Mouse (Mus musculus) hindbrain, embryonic 16.5 days (tissue): ENCODE measurements around the gene Eif5a. TPM values are rescaled to one million over a fixed set of nuclear protein-coding genes. Genes with fewer than 3 reads are reported as not detected.

Source experiments
- ATAC-seq: fragments of 200-750 bp; cut with Nextera tagmentation; 2 replicates; pipeline ENCODE4 v1.8.0; 2017; ENCODE audit warnings: moderate TSS enrichment, moderate library complexity
- H3K27ac ChIP-seq: fragments of 300-500 bp; sonication (generic); 2 replicates; pipeline ENCODE4 v1.5.1; 2014; ENCODE audit warnings: low read depth, mild to moderate bottlenecking, control low read depth, low read length, moderate library complexity
- H3K27me3 ChIP-seq: fragments of 300-500 bp; sonication (generic); replicated peaks from 2 replicates; pipeline ENCODE4 v1.6.1; 2014; ENCODE audit warnings: low read length; ENCODE audit not compliant: control insufficient read depth, insufficient read depth
- H3K36me3 ChIP-seq: fragments of 300-500 bp; sonication (generic); 2 replicates; pipeline ENCODE4 v1.6.1; 2014; ENCODE audit warnings: mild to moderate bottlenecking, low read length, moderate library complexity, mixed read lengths; ENCODE audit not compliant: control insufficient read depth, insufficient read depth
- H3K4me1 ChIP-seq: fragments of 300-500 bp; sonication (generic); 2 replicates; pipeline ENCODE4 v1.6.1; 2014; ENCODE audit warnings: low read depth, low read length; ENCODE audit not compliant: control insufficient read depth, insufficient read depth
- H3K4me2 ChIP-seq: fragments of 300-500 bp; sonication (generic); 2 replicates; pipeline ENCODE4 v1.6.1; 2014; ENCODE audit warnings: mild to moderate bottlenecking, low read length, control low read depth, moderate library complexity
- H3K4me3 ChIP-seq: fragments of 300-500 bp; sonication (generic); 2 replicates; pipeline ENCODE4 v1.5.1; 2014; ENCODE audit warnings: mild to moderate bottlenecking, low read length, control low read depth, moderate library complexity
- H3K9ac ChIP-seq: fragments of 300-500 bp; sonication (generic); 2 replicates; pipeline ENCODE4 v1.6.1; 2014; ENCODE audit warnings: low read depth, mild to moderate bottlenecking, control low read depth, low read length, moderate library complexity
- H3K9me3 ChIP-seq: fragments of 300-500 bp; sonication (generic); 2 replicates; pipeline ENCODE4 v1.6.1; 2014; ENCODE audit warnings: mild to moderate bottlenecking, low read length, moderate library complexity; ENCODE audit not compliant: control insufficient read depth
- WGBS: fragments of 180-500 bp; shearing (Covaris S2); extraction: QIAGEN DNeasy Blood & Tissue Kit; methylation state at CpG from one replicate; pipeline ENCODE4 v1.1.7; 2014; 5-methylcytosine and 5-hydroxymethylcytosine counted together
- microRNA-seq: library from miRNA; unstranded; fragments of <30 nt; microRNA quantifications from one replicate; pipeline ENCODE4, GENCODE M21; 2017
- polyA plus RNA-seq: library from polyadenylated mRNA; unstranded; fragments of >200 nt; fragmentation: Nextera tagmentation; extraction: Ambion mirVana; gene quantifications from 2 replicates; pipeline ENCODE4 v1.2.1, GENCODE M21; 2015

Eif5a gene
- polyA plus RNA-seq, 1 experiment from 2014 or later: 1,123 TPM

DNA sequence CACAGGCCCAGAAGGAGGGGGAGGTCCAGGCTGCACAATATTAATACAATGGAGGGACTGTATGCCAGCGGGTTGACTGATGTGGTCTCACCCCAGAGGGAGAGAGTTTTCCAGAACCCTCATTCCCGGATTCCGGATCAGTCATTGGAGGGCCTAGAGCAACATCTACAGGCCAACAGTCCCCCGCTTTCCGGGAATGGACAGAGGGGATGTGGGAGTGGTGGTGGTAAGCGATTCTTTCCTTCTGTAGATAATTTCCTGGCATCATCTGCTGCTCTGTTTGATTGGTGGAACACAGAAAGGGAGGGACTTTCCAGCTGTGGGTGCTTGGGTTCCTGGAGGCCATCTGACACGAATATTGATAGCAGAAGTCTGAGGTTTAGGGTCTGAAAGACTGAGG, 45.6 kb downstream of the Eif5a start:
- no peak overlapping the region for H3K4me2 ChIP-seq
- ATAC-seq: no peak
- peaks cover 3% of the 10 kb centered on the region for H3K4me1 ChIP-seq
- no peak overlapping the region for H3K4me3 ChIP-seq
- H3K27me3 ChIP-seq: 0 out of 2 replicates have a peak, but pooled peaks cover 3% of the 10 kb centered on the region
- H3K9me3 ChIP-seq: no peaks in the 10 kb centered on the region
- no peaks in the 10 kb centered on the region for H3K36me3 ChIP-seq
- H3K27ac ChIP-seq: no peak overlapping the region
- no peak overlapping the region for H3K9ac ChIP-seq
- WGBS: 68% methylated on average over 7 of the region's 7 CpGs

DNA sequence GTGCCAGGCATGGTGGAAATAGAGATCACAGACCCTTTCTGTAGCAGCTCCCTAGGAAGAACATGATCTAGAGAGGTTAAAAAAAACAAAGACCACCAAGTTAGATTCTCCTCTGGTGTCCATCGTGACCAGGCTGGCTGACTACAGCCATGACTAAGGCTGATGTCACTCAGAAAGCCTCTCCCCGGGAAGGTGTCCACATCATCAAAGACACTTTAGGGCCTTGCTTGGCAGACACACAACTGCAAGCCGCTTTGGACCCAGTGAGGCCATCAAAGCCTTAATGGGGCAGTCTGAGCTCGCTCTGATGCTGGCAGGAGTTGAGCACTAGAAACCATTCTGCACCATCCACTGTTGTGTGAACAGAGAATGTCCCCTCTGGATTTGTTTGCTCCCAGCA, 49.3 kb downstream of the Eif5a start:
- ATAC-seq: no peak
- H3K27ac ChIP-seq: no peak overlapping the region
- peaks cover 3% of the 10 kb centered on the region; the same call in 1 of the 2 replicates for H3K4me1 ChIP-seq
- no peaks in the 10 kb centered on the region; the same call in 1 of the 2 replicates for H3K27me3 ChIP-seq
- no peaks in the 10 kb centered on the region for H3K9me3 ChIP-seq
- no peaks in the 10 kb centered on the region for H3K36me3 ChIP-seq
- no peak overlapping the region for H3K4me2 ChIP-seq
- H3K4me3 ChIP-seq: no peak overlapping the region
- WGBS: 80% methylated on average over 4 of the region's 4 CpGs
- no peak overlapping the region for H3K9ac ChIP-seq

DNA sequence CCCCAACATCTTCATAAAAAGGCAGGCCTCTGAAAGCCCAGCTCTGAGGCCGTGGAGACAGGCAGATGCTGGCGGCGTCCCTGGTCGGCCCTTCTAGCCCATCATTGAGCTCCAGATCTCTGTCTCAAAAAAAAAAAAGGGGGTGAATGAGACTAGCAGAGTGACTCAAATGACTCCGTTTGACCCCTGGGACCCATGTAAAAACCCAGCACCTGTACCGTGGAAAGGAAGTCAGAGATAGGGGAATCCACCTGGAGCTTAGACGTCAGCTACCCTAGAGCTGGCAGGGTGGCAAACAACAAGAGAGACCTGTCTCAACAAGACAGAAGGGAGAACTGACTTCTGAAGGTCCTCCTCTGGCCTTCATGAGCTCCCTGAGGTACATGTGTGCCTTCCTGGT, 49.9 kb downstream of the Eif5a start:
- Histone ChIP-seq H3K4me3 (no peak overlapping the region), H3K27me3 (no peaks in the 10 kb centered on the region; the same call in 1 of the 2 replicates), H3K9ac (no peak overlapping the region), H3K27ac (no peak overlapping the region), H3K36me3 (no peaks in the 10 kb centered on the region), H3K4me1 (no peaks in the 10 kb centered on the region), H3K4me2 (no peak overlapping the region), H3K9me3 (no peaks in the 10 kb centered on the region)
- WGBS: 92% methylated on average over 7 of the region's 7 CpGs
- ATAC-seq: no peak

DNA sequence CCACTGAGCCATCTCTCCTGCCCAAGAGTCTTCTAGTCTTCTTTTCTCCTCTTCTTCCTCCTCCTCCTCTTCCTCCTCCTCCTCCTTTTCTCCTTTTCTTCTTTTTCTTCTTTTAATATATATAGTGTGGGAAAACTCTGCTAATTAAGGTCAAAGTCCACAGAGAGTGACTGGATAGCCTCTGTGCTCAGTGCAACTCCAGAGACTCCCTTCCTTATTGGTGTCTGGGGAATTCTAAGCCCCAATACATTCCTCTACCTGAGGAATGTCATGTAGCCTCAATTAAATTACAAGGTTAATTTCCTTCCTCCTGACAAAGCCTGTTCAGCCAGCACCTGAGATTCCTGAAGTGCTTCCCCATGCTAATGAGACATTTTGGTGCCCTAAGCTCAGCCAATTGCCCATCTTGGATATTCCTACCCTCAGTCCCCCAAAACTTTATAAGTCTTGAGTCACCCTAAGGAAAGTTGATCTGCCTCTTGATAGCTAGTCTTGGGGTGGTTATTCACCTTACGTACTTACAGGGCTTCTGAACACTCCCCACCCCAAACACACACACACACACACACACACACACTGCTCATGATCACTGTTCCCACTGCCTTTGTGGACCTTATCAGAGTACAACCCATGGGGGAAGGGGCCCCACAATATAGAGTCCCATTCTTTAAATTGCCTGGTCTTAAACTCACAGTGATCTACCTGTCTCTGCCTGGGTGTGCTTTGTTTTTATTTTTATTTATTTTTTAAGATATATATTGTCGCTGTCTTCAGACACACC, 51.3 kb downstream of the Eif5a start:
- H3K27ac ChIP-seq: no peak overlapping the region
- H3K27me3 ChIP-seq: no peaks in the 10 kb centered on the region; the same call in 1 of the 2 replicates
- H3K4me2 ChIP-seq: no peak overlapping the region
- ATAC-seq: no peak
- H3K36me3 ChIP-seq: no peaks in the 10 kb centered on the region
- H3K4me1 ChIP-seq: no peaks in the 10 kb centered on the region
- H3K9me3 ChIP-seq: no peaks in the 10 kb centered on the region
- WGBS: 94% methylated on average over 2 of the region's 2 CpGs
- H3K4me3 ChIP-seq: no peak overlapping the region
- no peak overlapping the region for H3K9ac ChIP-seq

DNA sequence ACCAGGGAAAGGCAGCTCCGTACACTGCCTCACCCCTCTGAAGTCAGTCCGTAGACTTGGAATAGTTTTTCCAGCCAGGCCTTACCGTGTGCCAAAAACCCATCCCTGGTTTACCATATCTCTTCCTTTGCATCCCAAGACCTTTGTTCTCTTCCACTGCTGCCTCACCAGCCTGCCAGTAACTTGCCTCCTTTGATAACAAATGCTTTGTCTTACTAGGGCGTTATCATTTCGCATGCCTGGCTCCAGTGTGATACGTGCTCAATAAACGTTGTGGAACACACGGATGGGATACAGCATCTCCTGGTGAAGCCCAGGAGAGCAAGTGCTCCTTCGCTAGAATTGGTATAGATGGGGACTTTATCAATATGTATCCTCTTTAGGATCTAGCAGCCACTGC, 54.4 kb downstream of the Eif5a start:
- Histone ChIP-seq H3K36me3 (no peaks in the 10 kb centered on the region), H3K4me2 (no peak overlapping the region), H3K9me3 (no peaks in the 10 kb centered on the region), H3K27ac (no peak overlapping the region), H3K9ac (no peak overlapping the region), H3K27me3 (no peaks in the 10 kb centered on the region; the same call in 1 of the 2 replicates), H3K4me1 (no peaks in the 10 kb centered on the region), H3K4me3 (no peak overlapping the region)
- 68% methylated on average over 9 of the region's 9 CpGs for WGBS
- no peak for ATAC-seq

Small RNA genes lying within 50 kb of the gene (microRNA-seq; reads per million reads assigned to microRNA genes)
- not detected for gene Mir6924

Other genes with a start within 250 kb of the Eif5a start
- gene Eif4a1, start 249.5 kb downstream of the Eif5a start, polyA plus RNA-seq: 382 and 471 TPM in 2 replicates
- 89.8 and 104 TPM in 2 replicates for gene Senp3, start 239.9 kb downstream of the Eif5a start, polyA plus RNA-seq
- 0.53 and 0.77 TPM in 2 replicates for gene Tnfsf13, start 236.2 kb downstream of the Eif5a start, polyA plus RNA-seq
- 4.4 and 5.6 TPM in 2 replicates for gene Tnfsf12, start 226.1 kb downstream of the Eif5a start, polyA plus RNA-seq
- gene Tnfsfm13, start 225.9 kb downstream of the Eif5a start, polyA plus RNA-seq: 1.6 and 2.0 TPM in 2 replicates
- gene Polr2a, start 163.3 kb downstream of the Eif5a start, polyA plus RNA-seq: 12.1 and 14.9 TPM in 2 replicates
- gene Slc35g3, start 160.0 kb downstream of the Eif5a start, polyA plus RNA-seq: 0.41 and 0.87 TPM in 2 replicates
- 5.8 and 6.2 TPM in 2 replicates for gene Zbtb4, start 156.0 kb downstream of the Eif5a start, polyA plus RNA-seq
- gene Chrnb1, start 126.0 kb downstream of the Eif5a start, polyA plus RNA-seq: 1.4 and 2.9 TPM in 2 replicates
- gene Fgf11, start 120.1 kb downstream of the Eif5a start, polyA plus RNA-seq: 6.7 and 7.2 TPM in 2 replicates
- gene Tmem102, start 116.3 kb downstream of the Eif5a start, polyA plus RNA-seq: 1.3 and 1.6 TPM in 2 replicates
- gene Gm39566, start 106.7 kb downstream of the Eif5a start, polyA plus RNA-seq: not detected in 2 replicates
- gene Spem2, start 103.5 kb downstream of the Eif5a start, polyA plus RNA-seq: not detected in 2 replicates
- 0.35 and 0.45 TPM in 2 replicates for gene Spem1, start 99.8 kb downstream of the Eif5a start, polyA plus RNA-seq
- 19.1 and 22.4 TPM in 2 replicates for gene Nlgn2, start 84.2 kb downstream of the Eif5a start, polyA plus RNA-seq
- gene Tmem256, start 83.4 kb downstream of the Eif5a start, polyA plus RNA-seq: 341 and 379 TPM in 2 replicates
- gene Plscr3, start 75.6 kb downstream of the Eif5a start, polyA plus RNA-seq: 37.3 and 48.6 TPM in 2 replicates
- gene Tnk1, start 63.2 kb downstream of the Eif5a start, polyA plus RNA-seq: 0.10 and 0.13 TPM in 2 replicates
- not detected in 2 replicates for gene Tmem95, start 43.9 kb downstream of the Eif5a start, polyA plus RNA-seq
- 2.2 and 3.2 TPM in 2 replicates for gene Kctd11, start 40.6 kb downstream of the Eif5a start, polyA plus RNA-seq
- 0.13 and 0.25 TPM in 2 replicates for gene Acap1, start 26.4 kb downstream of the Eif5a start, polyA plus RNA-seq
- 5.5 and 6.3 TPM in 2 replicates for gene 2810408A11Rik, start 21.0 kb downstream of the Eif5a start, polyA plus RNA-seq
- gene Neurl4, start 20.9 kb downstream of the Eif5a start, polyA plus RNA-seq: 17.8 and 19.0 TPM in 2 replicates
- gene Gps2, start 8.1 kb downstream of the Eif5a start, polyA plus RNA-seq: 55.2 and 65.7 TPM in 2 replicates
- 5.7 and 6.2 TPM in 2 replicates for gene Ybx2, start 13.8 kb upstream of the Eif5a start, polyA plus RNA-seq
- gene Slc2a4, start 26.2 kb upstream of the Eif5a start, polyA plus RNA-seq: 4.7 and 5.8 TPM in 2 replicates
- gene Cldn7, start 42.8 kb upstream of the Eif5a start, polyA plus RNA-seq: 0.17 and 0.33 TPM in 2 replicates
- 26.9 and 27.4 TPM in 2 replicates for gene Ctdnep1, start 59.2 kb upstream of the Eif5a start, polyA plus RNA-seq
- 168 and 188 TPM in 2 replicates for gene Elp5, start 60.6 kb upstream of the Eif5a start, polyA plus RNA-seq
- 576 and 581 TPM in 2 replicates for gene Gabarap, start 69.2 kb upstream of the Eif5a start, polyA plus RNA-seq
- gene Phf23, start 73.8 kb upstream of the Eif5a start, polyA plus RNA-seq: 54.2 and 55.4 TPM in 2 replicates
- 21.0 and 25.4 TPM in 2 replicates for gene Dvl2, start 78.6 kb upstream of the Eif5a start, polyA plus RNA-seq
- 66.6 and 69.1 TPM in 2 replicates for gene Acadvl, start 93.5 kb upstream of the Eif5a start, polyA plus RNA-seq
- 23.1 and 23.4 TPM in 2 replicates for gene Dlg4, start 95.0 kb upstream of the Eif5a start, polyA plus RNA-seq
- 3.9 and 4.4 TPM in 2 replicates for gene Asgr1, start 132.1 kb upstream of the Eif5a start, polyA plus RNA-seq
- not detected in 2 replicates for gene Asgr2, start 170.7 kb upstream of the Eif5a start, polyA plus RNA-seq
- gene Mgl2, start 208.4 kb upstream of the Eif5a start, polyA plus RNA-seq: 1.2 and 1.4 TPM in 2 replicates
- gene Clec10a, start 234.2 kb upstream of the Eif5a start, polyA plus RNA-seq: 1.0 and 1.2 TPM in 2 replicates